Comparison of ENCODE assay signal across 16 mouse cellular contexts in genomic region chr11:100608796-100609195, GRCm38 (mm10). TPM values are rescaled to one million over a fixed set of nuclear protein-coding genes. Genes with fewer than 3 reads are reported as not detected.
DNase-seq lines count a peak whose midpoint lies in the region; ATAC-seq lines count a peak whose summit lies in the region.
"Had no signal": no experiment of that assay in that cellular context is flagged by ENCODE, and none has a peak within 500 bp of the region (broad histone marks: within the 10 kb centered on the region; RNA-seq: fewer than 3 reads in every experiment).

No protein-coding gene starts in this region.

- no peak overlapping the region for H3K9ac ChIP-seq in heart, embryonic 15.5 days
- no peak overlapping the region for H3K9ac ChIP-seq in heart, embryonic 12.5 days
- H3K9ac ChIP-seq: embryonic facial prominence, embryonic 15.5 days; forebrain, embryonic 15.5 days; lung, embryonic 15.5 days; midbrain, embryonic 15.5 days had no signal

- H3K4me1 ChIP-seq in heart, embryonic 15.5 days (replicated peaks) = peaks cover 56% of the 10 kb centered on the region
- H3K4me1 ChIP-seq in heart, embryonic 12.5 days (replicated peaks) = peaks cover 57% of the 10 kb centered on the region

- H3K9me3 ChIP-seq in heart, embryonic 15.5 days (replicated peaks) = no peaks in the 10 kb centered on the region
- no peaks in the 10 kb centered on the region for H3K9me3 ChIP-seq in heart, embryonic 12.5 days (replicated peaks)
- H3K9me3 ChIP-seq: embryonic facial prominence, embryonic 15.5 days; forebrain, embryonic 15.5 days; lung, embryonic 15.5 days; midbrain, embryonic 15.5 days had no signal

- ATAC-seq in heart, embryonic 15.5 days (replicated peaks; ENCODE audit: insufficient number of reproducible peaks, insufficient read depth, low FRiP score, low read depth) = no peak
- no peak for ATAC-seq in heart, embryonic 12.5 days (ENCODE audit: insufficient number of reproducible peaks, low FRiP score)
- peak; percentile 81 for ATAC-seq in activated CD4-positive, CD25-positive, alpha-beta regulatory T cell, adult 4 months
- ATAC-seq in neutrophil, adult 5-6 weeks (ENCODE audit: extremely low read depth, insufficient number of reproducible peaks, low FRiP score, poor library complexity, severe bottlenecking) = peak; percentile 34; the same call in 1 of the 2 replicates
- ATAC-seq: forebrain, embryonic 15.5 days; midbrain, embryonic 15.5 days had no signal

- H3K36me3 ChIP-seq in heart, embryonic 15.5 days = peaks cover 9% of the 10 kb centered on the region; the same call in 1 of the 2 replicates
- peaks cover 23% of the 10 kb centered on the region for H3K36me3 ChIP-seq in heart, embryonic 12.5 days
- H3K36me3 ChIP-seq: forebrain, embryonic 15.5 days had no signal

- peak overlapping the region; percentile 68 for H3K27ac ChIP-seq in heart, embryonic 15.5 days
- no peak overlapping the region for H3K27ac ChIP-seq in heart, embryonic 12.5 days (ENCODE audit: poor library complexity, severe bottlenecking)
- H3K27ac ChIP-seq: forebrain, embryonic 15.5 days; lung, embryonic 15.5 days; midbrain, embryonic 15.5 days had no signal

- peak; percentile 44 to 48 for DNase-seq in lung, adult 18-20 months
- no peak for DNase-seq in lung, postnatal 14 days
- no peak for DNase-seq in frontal cortex, adult 2 months (ENCODE audit: extremely low spot score in 1 of 2, low spot score in 1 of 2)
- DNase-seq in MN1 (ENCODE audit: low spot score) = no peak
- DNase-seq: adrenal gland, postnatal 10 days; layer of hippocampus, adult 9-11 months; left cerebral cortex, postnatal 4 days; thymus, postnatal 14 days had no signal

- no peak overlapping the region for H3K4me2 ChIP-seq in heart, embryonic 15.5 days
- H3K4me2 ChIP-seq in heart, embryonic 12.5 days = no peak overlapping the region
- H3K4me2 ChIP-seq: embryonic facial prominence, embryonic 15.5 days; forebrain, embryonic 15.5 days; lung, embryonic 15.5 days; midbrain, embryonic 15.5 days had no signal

- 57% methylated on average over 4 of the region's 4 CpGs for WGBS in heart, embryonic 15.5 days
- WGBS in heart, embryonic 12.5 days = 67% methylated on average over 4 of the region's 4 CpGs

- no peak overlapping the region for H3K4me3 ChIP-seq in heart, embryonic 15.5 days
- H3K4me3 ChIP-seq in heart, embryonic 12.5 days = no peak overlapping the region
- H3K4me3 ChIP-seq: embryonic facial prominence, embryonic 15.5 days; forebrain, embryonic 15.5 days; lung, embryonic 15.5 days; midbrain, embryonic 15.5 days had no signal

- no peaks in the 10 kb centered on the region for H3K27me3 ChIP-seq in heart, embryonic 15.5 days
- no peaks in the 10 kb centered on the region for H3K27me3 ChIP-seq in heart, embryonic 12.5 days (replicated peaks)
- H3K27me3 ChIP-seq: embryonic facial prominence, embryonic 15.5 days; forebrain, embryonic 15.5 days; lung, embryonic 15.5 days; midbrain, embryonic 15.5 days had no signal

RNA-seq across cellular contexts. Expression of gene Nkiras2, which starts 10.2 kb away (rescaled TPM):
- polyA plus RNA-seq in heart, embryonic 15.5 days (2015; fragmentation: Nextera tagmentation; extraction: Ambion mirVana) = 59.8 and 70.3 TPM in 2 replicates
- polyA plus RNA-seq in heart, embryonic 12.5 days (2016; fragmentation: Nextera tagmentation; extraction: Ambion mirVana) = 59.7 and 60.7 TPM in 2 replicates
- 10 to 100 TPM; 28.2 to 28.8 TPM for polyA plus RNA-seq in activated CD4-positive, CD25-positive, alpha-beta regulatory T cell, adult 4 months (2017; shearing (Covaris generic))
- 18.3 and 22.9 TPM in 2 replicates for total RNA-seq in neutrophil, adult 5-6 weeks (2017)
- 23.5 and 27.3 TPM in 2 replicates for polyA plus RNA-seq in frontal cortex, adult 2 months (2012; rRNA removed)

RNA-seq across cellular contexts. Expression of gene Dnajc7, which starts 11.2 kb away (rescaled TPM):
- polyA plus RNA-seq in heart, embryonic 15.5 days (2015; fragmentation: Nextera tagmentation; extraction: Ambion mirVana) = 184 and 206 TPM in 2 replicates
- polyA plus RNA-seq in heart, embryonic 12.5 days (2016; fragmentation: Nextera tagmentation; extraction: Ambion mirVana) = 207 and 213 TPM in 2 replicates
- 100 to 1,000 TPM; 237 to 338 TPM for polyA plus RNA-seq in activated CD4-positive, CD25-positive, alpha-beta regulatory T cell, adult 4 months (2017; shearing (Covaris generic))
- 520 and 539 TPM in 2 replicates for total RNA-seq in neutrophil, adult 5-6 weeks (2017)
- 224 and 228 TPM in 2 replicates for polyA plus RNA-seq in frontal cortex, adult 2 months (2012; rRNA removed)

RNA-seq across cellular contexts. Expression of gene Cnp, which starts 34.1 kb away (rescaled TPM):
- 17.4 and 27.6 TPM in 2 replicates for polyA plus RNA-seq in heart, embryonic 15.5 days (2015; fragmentation: Nextera tagmentation; extraction: Ambion mirVana)
- polyA plus RNA-seq in heart, embryonic 12.5 days (2016; fragmentation: Nextera tagmentation; extraction: Ambion mirVana) = 21.6 and 22.1 TPM in 2 replicates
- 100 to 1,000 TPM; 181 to 201 TPM for polyA plus RNA-seq in activated CD4-positive, CD25-positive, alpha-beta regulatory T cell, adult 4 months (2017; shearing (Covaris generic))
- 87.3 and 99.3 TPM in 2 replicates for total RNA-seq in neutrophil, adult 5-6 weeks (2017)
- 227 and 230 TPM in 2 replicates for polyA plus RNA-seq in frontal cortex, adult 2 months (2012; rRNA removed)

Comparison
In these comparisons a context has a peak if more than half of its experiments do, and no peak if none do; other contexts are left out.
1. DNase-seq: peak in lung, adult 18-20 months (2 of 2); none in lung, postnatal 14 days (single experiment), frontal cortex, adult 2 months (0 of 2) and MN1 (single experiment).
2. ATAC-seq: peak in activated CD4-positive, CD25-positive, alpha-beta regulatory T cell, adult 4 months (single experiment) and neutrophil, adult 5-6 weeks (single experiment); none in heart, embryonic 15.5 days (single experiment) and heart, embryonic 12.5 days (single experiment).